Mouse (Mus musculus): ENCODE measurements around the gene Aldh2.

GRCm38 (mm10) chr5:121537588-121537987 lies 56.0 kb downstream of the Aldh2 start:
- no peak for TF ChIP-seq CTCF (IDR thresholded peaks at IDR 0.05; ENCODE audit: control insufficient read depth, insufficient read depth, insufficient replicate concordance, low read depth, low read length)
- no peak for TF ChIP-seq POLR2A (IDR thresholded peaks at IDR 0.05; ENCODE audit: control insufficient read depth, low read depth, low read length)
